Mouse (Mus musculus): ENCODE measurements around the gene Myom1. TPM values are rescaled to one million over a fixed set of nuclear protein-coding genes. Genes with fewer than 3 reads are reported as not detected.

Gene Myom1
- polyA plus RNA-seq, 1 experiment from 2014 or later: 1.3 TPM

- ATAC-seq: no peak
- Histone ChIP-seq H3K27me3 (no peaks in the 10 kb centered on the region), H3K9ac (no peak overlapping the region), H3K4me3 (no peak overlapping the region), H3K4me1 (no peaks in the 10 kb centered on the region), H3K27ac (no peak overlapping the region), H3K4me2 (no peak overlapping the region), H3K36me3 (ENCODE audit: poor library complexity, severe bottlenecking) (no peaks in the 10 kb centered on the region), H3K9me3 (replicated peaks) (no peaks in the 10 kb centered on the region)
- 92% methylated on average over 8 of the region's 8 CpGs for WGBS
Measured at GRCm38 (mm10) chr17:71049292-71049691, 46.9 kb downstream of the Myom1 start.

GRCm38 (mm10) chr17:71053134-71053708, 50.8 kb downstream of the Myom1 start:
- Histone ChIP-seq H3K27ac (no peak overlapping the region), H3K4me2 (no peak overlapping the region), H3K4me1 (no peaks in the 10 kb centered on the region), H3K4me3 (no peak overlapping the region), H3K27me3 (no peaks in the 10 kb centered on the region), H3K9me3 (replicated peaks) (no peaks in the 10 kb centered on the region), H3K9ac (no peak overlapping the region), H3K36me3 (ENCODE audit: poor library complexity, severe bottlenecking) (no peaks in the 10 kb centered on the region)
- ATAC-seq: peak; percentile 51; the same call in 1 of the 2 replicates
- 85% methylated on average over 6 of the region's 6 CpGs for WGBS

DNA sequence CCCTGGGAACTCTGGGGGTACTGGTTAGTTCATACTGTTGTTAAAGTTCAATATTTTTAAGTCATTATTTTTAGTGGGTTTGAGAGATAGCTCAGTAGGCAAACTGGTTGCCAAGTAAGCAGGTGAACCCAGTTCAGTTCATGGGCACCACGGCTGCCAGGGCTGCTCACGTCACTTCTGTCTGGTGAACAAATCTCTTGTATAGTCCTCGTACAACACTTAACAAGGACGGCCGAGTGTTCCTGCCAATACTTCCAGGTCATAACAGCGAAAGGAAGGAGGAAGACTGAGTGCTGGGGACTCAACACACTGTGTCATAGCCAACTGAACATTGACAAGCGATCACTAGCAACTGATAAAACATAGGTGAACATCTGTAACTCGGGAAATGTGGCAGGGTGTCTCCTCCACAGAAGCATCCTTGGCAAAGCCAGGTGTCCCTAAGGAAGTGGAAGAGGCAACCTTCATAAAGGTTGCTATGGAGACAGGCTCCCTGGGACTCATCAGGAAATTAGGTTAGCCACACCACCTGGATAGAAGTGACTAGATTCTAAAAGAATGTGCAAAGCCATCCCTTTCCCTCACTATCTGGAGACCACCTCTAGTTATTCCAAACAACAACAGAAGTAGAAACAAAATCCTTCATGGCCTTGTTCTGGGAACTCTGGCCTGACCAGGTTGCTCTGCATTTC, 52.9 kb downstream of the Myom1 start:
- Histone ChIP-seq H3K9ac (no peak overlapping the region), H3K27me3 (no peaks in the 10 kb centered on the region), H3K4me2 (no peak overlapping the region), H3K4me1 (no peaks in the 10 kb centered on the region), H3K4me3 (no peak overlapping the region), H3K27ac (no peak overlapping the region), H3K9me3 (replicated peaks) (no peaks in the 10 kb centered on the region), H3K36me3 (ENCODE audit: poor library complexity, severe bottlenecking) (no peaks in the 10 kb centered on the region)
- no peak for ATAC-seq
- WGBS: 86% methylated on average over 8 of the region's 8 CpGs

GRCm38 (mm10) chr17:71056405-71056804, 54.0 kb downstream of the Myom1 start:
- Histone ChIP-seq H3K4me2 (no peak overlapping the region), H3K27me3 (no peaks in the 10 kb centered on the region), H3K27ac (no peak overlapping the region), H3K36me3 (ENCODE audit: poor library complexity, severe bottlenecking) (no peaks in the 10 kb centered on the region), H3K9me3 (replicated peaks) (no peaks in the 10 kb centered on the region), H3K4me3 (no peak overlapping the region), H3K9ac (no peak overlapping the region), H3K4me1 (no peaks in the 10 kb centered on the region)
- WGBS: 82% methylated on average over 7 of the region's 7 CpGs
- ATAC-seq: no peak

- H3K4me3 ChIP-seq: no peak overlapping the region
- ATAC-seq: no peak
- H3K4me2 ChIP-seq: no peak overlapping the region
- H3K4me1 ChIP-seq: no peaks in the 10 kb centered on the region
- H3K27me3 ChIP-seq: no peaks in the 10 kb centered on the region
- H3K9ac ChIP-seq: no peak overlapping the region
- no peak overlapping the region for H3K27ac ChIP-seq
- no peaks in the 10 kb centered on the region for H3K36me3 ChIP-seq (ENCODE audit: poor library complexity, severe bottlenecking)
- H3K9me3 ChIP-seq (replicated peaks): no peaks in the 10 kb centered on the region
- 82% methylated on average over 3 of the region's 3 CpGs for WGBS
Measured at GRCm38 (mm10) chr17:71057758-71058157, 55.3 kb downstream of the Myom1 start.

GRCm38 (mm10) chr17:71059213-71059612, 56.8 kb downstream of the Myom1 start:
- 91% methylated on average over 3 of the region's 3 CpGs for WGBS
- Histone ChIP-seq H3K9me3 (replicated peaks) (no peaks in the 10 kb centered on the region), H3K9ac (no peak overlapping the region), H3K27me3 (no peaks in the 10 kb centered on the region), H3K4me3 (no peak overlapping the region), H3K4me2 (no peak overlapping the region), H3K4me1 (no peaks in the 10 kb centered on the region), H3K27ac (no peak overlapping the region), H3K36me3 (ENCODE audit: poor library complexity, severe bottlenecking) (no peaks in the 10 kb centered on the region)
- no peak for ATAC-seq

DNA sequence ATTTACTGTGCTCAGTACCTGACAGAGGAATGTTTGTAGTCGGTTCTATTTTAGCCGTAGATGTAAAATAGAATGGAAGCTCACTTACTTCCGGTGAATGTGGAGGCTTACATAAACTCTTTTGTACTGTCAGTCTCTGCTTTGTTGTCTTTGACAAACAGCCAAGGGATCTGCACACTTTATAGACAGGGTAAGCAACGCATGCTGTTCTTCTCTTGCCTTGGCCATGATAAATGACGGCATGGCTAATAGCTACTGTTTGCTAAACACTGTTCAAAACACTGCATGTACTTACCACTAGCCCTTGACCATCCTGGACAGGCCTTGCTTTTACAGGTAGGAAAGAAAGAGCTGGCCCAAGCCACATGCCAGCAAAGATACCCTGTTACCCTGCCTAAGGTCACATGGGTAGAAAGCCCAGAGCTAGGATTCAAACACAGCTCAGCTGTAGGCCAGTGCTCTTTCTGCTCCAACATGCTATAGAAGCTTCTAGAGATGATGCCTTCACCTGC, 59.7 kb downstream of the Myom1 start:
- Histone ChIP-seq H3K9ac (no peak overlapping the region), H3K27ac (no peak overlapping the region), H3K4me2 (no peak overlapping the region), H3K27me3 (no peaks in the 10 kb centered on the region), H3K36me3 (ENCODE audit: poor library complexity, severe bottlenecking) (no peaks in the 10 kb centered on the region), H3K4me3 (no peak overlapping the region), H3K9me3 (replicated peaks) (no peaks in the 10 kb centered on the region), H3K4me1 (no peaks in the 10 kb centered on the region)
- 61% methylated on average over 5 of the region's 5 CpGs for WGBS
- no peak for ATAC-seq

DNA sequence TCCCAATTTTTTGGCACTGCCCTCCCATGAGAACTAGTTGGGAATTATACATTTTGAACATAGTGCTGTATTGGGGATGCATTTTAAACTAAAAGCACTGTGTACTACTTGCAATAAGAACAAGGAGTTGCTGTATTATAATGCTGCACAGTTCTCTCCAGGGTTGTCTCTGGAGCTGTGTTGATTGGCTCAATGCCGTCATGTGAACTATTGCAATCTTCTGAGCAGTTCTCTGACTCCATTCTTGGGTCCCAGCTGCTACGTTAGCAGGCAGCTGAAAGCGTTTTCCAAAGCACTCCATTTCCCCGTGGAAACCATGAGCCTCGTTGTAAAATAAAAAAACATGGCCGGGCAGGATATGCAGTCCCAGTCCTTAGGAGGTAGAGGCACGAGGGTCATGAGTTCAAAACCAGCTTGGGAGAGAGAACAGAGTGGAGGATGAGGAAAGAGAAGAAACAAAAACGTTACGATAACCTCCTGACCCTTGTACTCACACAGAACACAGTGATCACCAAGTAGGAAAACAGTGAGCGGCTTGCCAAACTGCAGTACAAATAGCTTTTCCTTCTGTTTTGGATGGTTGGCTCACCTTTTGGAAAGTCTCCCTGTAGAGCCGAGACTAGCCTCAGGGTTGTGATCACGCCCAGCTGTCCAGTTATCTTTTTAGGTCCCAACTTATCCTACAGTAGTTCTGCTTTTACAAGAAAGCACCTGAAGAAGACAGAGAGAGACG, 60.6 kb downstream of the Myom1 start:
- Histone ChIP-seq H3K9me3 (replicated peaks) (no peaks in the 10 kb centered on the region), H3K27ac (no peak overlapping the region), H3K4me3 (no peak overlapping the region), H3K4me1 (no peaks in the 10 kb centered on the region), H3K4me2 (no peak overlapping the region), H3K27me3 (no peaks in the 10 kb centered on the region), H3K36me3 (ENCODE audit: poor library complexity, severe bottlenecking) (no peaks in the 10 kb centered on the region), H3K9ac (no peak overlapping the region)
- 76% methylated on average over 13 of the region's 13 CpGs for WGBS
- ATAC-seq: 0 out of 2 replicates have a peak, but pooled peaks have one; percentile 16

DNA sequence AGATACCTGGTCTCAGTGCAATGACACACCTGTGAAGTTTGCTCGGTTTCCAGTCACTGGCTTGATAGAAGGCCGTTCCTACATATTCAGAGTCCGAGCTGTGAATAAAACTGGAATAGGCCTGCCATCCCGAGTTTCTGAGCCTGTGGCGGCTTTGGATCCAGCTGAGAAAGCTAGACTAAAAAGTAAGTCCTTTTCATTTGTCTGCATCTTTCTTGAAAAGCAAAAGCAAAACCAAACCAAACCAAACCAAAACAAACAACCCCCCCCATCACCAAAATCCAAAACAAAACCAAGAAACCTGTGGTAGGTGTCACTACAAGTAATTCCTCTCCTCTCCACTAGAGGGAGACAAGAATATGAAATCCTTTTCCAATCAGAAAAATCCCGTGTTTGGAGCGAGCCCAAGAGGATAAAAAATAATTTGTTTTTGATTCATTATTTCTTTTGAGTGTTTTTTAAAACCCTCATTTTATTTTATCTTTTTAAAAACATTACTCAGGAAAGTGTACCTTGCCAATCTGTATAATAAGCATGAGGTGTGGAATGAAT, 62.1 kb downstream of the Myom1 start:
- H3K27me3 ChIP-seq: no peaks in the 10 kb centered on the region
- no peaks in the 10 kb centered on the region for H3K36me3 ChIP-seq (ENCODE audit: poor library complexity, severe bottlenecking)
- H3K27ac ChIP-seq: no peak overlapping the region
- no peaks in the 10 kb centered on the region for H3K4me1 ChIP-seq
- no peak overlapping the region for H3K4me2 ChIP-seq
- H3K9me3 ChIP-seq (replicated peaks): no peaks in the 10 kb centered on the region
- 0 out of 2 replicates have a peak, but pooled peaks have one; percentile 21 for ATAC-seq
- H3K4me3 ChIP-seq: no peak overlapping the region
- H3K9ac ChIP-seq: no peak overlapping the region
- WGBS: 67% methylated on average over 7 of the region's 7 CpGs

DNA sequence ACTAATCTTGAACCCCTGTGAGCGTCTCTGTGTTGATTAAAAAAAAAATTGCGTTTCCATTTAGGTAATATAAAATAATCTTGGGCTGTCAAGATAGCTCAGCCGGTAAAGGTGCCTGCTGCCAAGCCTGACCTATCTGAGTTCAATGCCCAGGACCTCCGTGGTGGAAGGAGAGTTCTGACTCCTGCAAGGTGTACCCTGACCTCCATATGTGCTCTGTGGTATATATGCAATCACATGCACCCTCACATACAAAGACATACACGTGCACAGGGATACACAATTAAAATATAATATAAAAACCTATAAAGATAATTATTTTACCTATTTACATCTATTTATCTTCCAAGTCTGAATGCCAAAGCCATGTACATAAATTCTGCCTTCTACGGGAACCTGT, 62.7 kb downstream of the Myom1 start:
- Histone ChIP-seq H3K4me3 (no peak overlapping the region), H3K4me2 (no peak overlapping the region), H3K36me3 (ENCODE audit: poor library complexity, severe bottlenecking) (no peaks in the 10 kb centered on the region), H3K4me1 (no peaks in the 10 kb centered on the region), H3K27me3 (no peaks in the 10 kb centered on the region), H3K9me3 (replicated peaks) (no peaks in the 10 kb centered on the region), H3K9ac (no peak overlapping the region), H3K27ac (no peak overlapping the region)
- WGBS: 77% methylated on average over 6 of the region's 6 CpGs
- no peak for ATAC-seq

DNA sequence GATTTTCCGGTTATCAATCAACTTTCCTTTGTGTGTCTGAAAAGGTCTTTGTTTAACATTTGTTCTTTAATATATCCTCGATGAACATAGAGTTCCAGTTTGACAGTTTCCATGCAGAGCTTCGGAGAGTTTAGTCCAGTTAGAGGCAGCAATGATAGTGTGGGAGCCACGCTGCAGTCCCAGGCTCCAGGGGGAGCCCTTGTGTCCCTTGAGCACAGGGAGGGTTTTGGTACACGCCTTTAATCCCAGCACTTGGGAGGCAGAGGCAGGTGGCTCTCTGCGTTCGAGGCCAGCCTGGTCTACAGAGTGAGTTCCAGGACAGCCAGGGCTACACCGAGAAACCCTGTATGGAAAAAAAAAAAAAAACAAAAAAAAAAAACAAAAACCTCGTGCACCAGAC, 66.7 kb downstream of the Myom1 start:
- H3K9me3 ChIP-seq (replicated peaks): no peaks in the 10 kb centered on the region
- no peak overlapping the region for H3K27ac ChIP-seq
- H3K4me1 ChIP-seq: no peaks in the 10 kb centered on the region
- no peaks in the 10 kb centered on the region for H3K27me3 ChIP-seq
- 84% methylated on average over 9 of the region's 9 CpGs for WGBS
- H3K4me2 ChIP-seq: no peak overlapping the region
- no peaks in the 10 kb centered on the region for H3K36me3 ChIP-seq (ENCODE audit: poor library complexity, severe bottlenecking)
- no peak for ATAC-seq
- H3K9ac ChIP-seq: no peak overlapping the region
- no peak overlapping the region for H3K4me3 ChIP-seq

DNA sequence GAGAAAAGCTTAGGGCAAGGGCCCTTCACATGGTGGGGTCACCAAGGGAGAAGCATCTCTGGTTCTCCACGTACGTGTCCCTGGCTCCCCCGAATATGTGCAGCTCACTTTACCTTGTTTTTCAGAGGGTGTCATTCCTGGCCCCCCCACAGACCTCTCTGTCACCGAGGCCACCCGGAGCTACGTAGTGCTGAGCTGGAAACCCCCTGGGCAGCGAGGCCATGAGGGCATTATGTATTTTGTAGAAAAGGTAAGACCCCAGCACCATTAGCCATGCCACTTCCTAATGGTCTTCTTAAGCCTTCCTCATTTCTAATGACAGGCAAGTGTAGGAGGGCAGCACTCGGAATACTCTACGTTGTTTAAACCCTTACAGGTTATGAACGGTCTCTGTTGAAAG, 69.5 kb downstream of the Myom1 start:
- H3K4me3 ChIP-seq: no peak overlapping the region
- ATAC-seq: no peak
- 86% methylated on average over 10 of the region's 10 CpGs for WGBS

More for the DNA sequence above, 69.5 kb downstream of the Myom1 start:
- Histone ChIP-seq H3K4me1 (no peaks in the 10 kb centered on the region), H3K36me3 (ENCODE audit: poor library complexity, severe bottlenecking) (no peaks in the 10 kb centered on the region), H3K27ac (no peak overlapping the region), H3K27me3 (no peaks in the 10 kb centered on the region), H3K4me2 (no peak overlapping the region), H3K9me3 (replicated peaks) (no peaks in the 10 kb centered on the region), H3K9ac (no peak overlapping the region)

Data from forebrain, embryonic 13.5 days (tissue).